Mouse (Mus musculus) left cerebral cortex, adult 6 months (tissue): ENCODE measurements around the gene Sult1c1. TPM values are rescaled to one million over a fixed set of nuclear protein-coding genes. Genes with fewer than 3 reads are reported as not detected.

ENCODE experiments used
- long read RNA-seq, 2 experiments: library from polyadenylated mRNA; unstranded; transcript quantifications; one replicate each; pipeline ENCODE4 v2.0.0; 2019 to 2020
- polyA plus RNA-seq: library from polyadenylated mRNA; unstranded; fragments of <200 nt; fragmentation: Nextera tagmentation; gene quantifications from 2 replicates; pipeline ENCODE4 v1.2.3, GENCODE M21; 2021

Gene Sult1c1
- not detected in 2 replicates for polyA plus RNA-seq
- long read RNA-seq, experiment 1 = 0 reads
- long read RNA-seq, experiment 2 = 0 reads

DNA sequence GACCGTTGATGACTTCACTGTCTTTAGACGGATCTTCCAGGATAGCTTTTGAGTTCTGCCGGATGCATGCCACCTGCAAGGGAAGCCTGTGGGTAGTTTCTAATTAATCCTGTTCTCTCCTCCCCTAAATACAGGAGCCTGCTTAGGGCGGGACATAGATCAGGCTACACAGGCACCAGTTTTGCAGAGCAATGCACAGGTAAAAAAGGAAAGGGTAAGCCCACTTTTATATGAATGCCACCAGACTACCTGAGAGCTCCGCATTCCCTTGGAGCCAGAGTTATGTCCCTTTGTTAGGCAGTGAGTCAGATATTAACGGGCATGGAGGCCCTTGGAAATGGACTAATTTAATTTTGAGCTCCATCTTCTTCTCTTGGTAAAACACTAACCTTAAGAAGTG lies at the start of gene Sult1c1:
Gene Sult1c1, minus strand, starts transcription at position 101 of the 400 bp plus-strand sequence.

Other genes starting within 250 kb of the Sult1c1 start
- gene Sult1c2, start 144.3 kb downstream of the Sult1c1 start, polyA plus RNA-seq = not detected in 2 replicates